Mouse (Mus musculus) liver, adult 2 months (tissue): ENCODE data around the gene Gap43.

Source experiments
- CTCF ChIP-seq: fragments of 200-500 bp; IDR thresholded peaks from 2 replicates; pipeline ENCODE4 v1.5.1; 2011; ENCODE audit warnings: low read depth, low read length, control low read depth
- POLR2A ChIP-seq: fragments of 200-500 bp; IDR thresholded peaks from 2 replicates; pipeline ENCODE4 v1.6.1; 2011; ENCODE audit warnings: low read length, control low read depth; ENCODE audit not compliant: insufficient read depth; ENCODE audit errors: extremely low read depth

- TF ChIP-seq CTCF (no peak), POLR2A (no peak)
Measured at GRCm38 (mm10) chr16:42360061-42360460, 19.6 kb upstream of the Gap43 start.
